Mouse (Mus musculus): Measurements from ENCODE around the gene Trim5.
"Not testable (repeated sequence)": the region's sequence is repeated elsewhere in the genome, so short reads cannot be mapped to it uniquely, and the experiment has no call there.

Gene Trim5

GRCm38 (mm10) chr7:104287576-104288443 lies at the start of gene Trim5:
Gene Trim5 (minus strand): TSS chr7:104288094.
- DNase-seq (ENCODE audit: extremely low read depth, low read depth, low spot score): not testable (repeated sequence)

GRCm38 (mm10) chr7:104335547-104335946 lies 47.7 kb upstream of the Trim5 start:
- not testable (repeated sequence) for DNase-seq (ENCODE audit: extremely low read depth, low read depth, low spot score)

DNA sequence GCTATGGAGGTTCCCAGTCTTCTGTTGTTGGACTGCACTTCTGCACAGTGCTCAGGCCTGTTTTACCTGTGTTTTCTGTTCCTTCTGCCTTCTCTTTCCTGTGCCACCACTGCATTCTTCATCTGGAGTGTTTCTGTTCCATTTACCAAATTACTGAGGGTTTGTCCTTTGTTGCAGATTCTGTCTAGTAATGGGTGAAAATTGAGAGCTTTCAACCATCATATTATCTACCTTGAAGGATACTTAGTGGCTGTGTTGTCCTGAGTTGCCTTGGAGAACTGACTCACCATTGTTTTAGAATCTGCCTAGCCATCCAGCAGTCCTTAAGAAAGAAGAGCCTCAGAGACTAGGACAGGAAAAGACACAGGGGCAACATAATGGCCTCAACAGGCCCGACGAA lies 41.3 kb upstream of the Trim5 start, which contains the start of gene Trim34b:
TSS of gene Trim34b (plus strand) at position 301 of the 400 bp plus-strand sequence.
- not testable (repeated sequence) for DNase-seq (ENCODE audit: extremely low read depth, low read depth, low spot score)

- DNase-seq (ENCODE audit: extremely low read depth, low read depth, low spot score): no peak
Measured at GRCm38 (mm10) chr7:104322028-104322427, 34.1 kb upstream of the Trim5 start.

- DNase-seq (ENCODE audit: extremely low read depth, low read depth, low spot score): not testable (repeated sequence)
Measured at GRCm38 (mm10) chr7:104315369-104316080, 27.6 kb upstream of the Trim5 start, which contains the start of gene Trim12a. Gene Trim12a (minus strand): TSS chr7:104315466.

DNA sequence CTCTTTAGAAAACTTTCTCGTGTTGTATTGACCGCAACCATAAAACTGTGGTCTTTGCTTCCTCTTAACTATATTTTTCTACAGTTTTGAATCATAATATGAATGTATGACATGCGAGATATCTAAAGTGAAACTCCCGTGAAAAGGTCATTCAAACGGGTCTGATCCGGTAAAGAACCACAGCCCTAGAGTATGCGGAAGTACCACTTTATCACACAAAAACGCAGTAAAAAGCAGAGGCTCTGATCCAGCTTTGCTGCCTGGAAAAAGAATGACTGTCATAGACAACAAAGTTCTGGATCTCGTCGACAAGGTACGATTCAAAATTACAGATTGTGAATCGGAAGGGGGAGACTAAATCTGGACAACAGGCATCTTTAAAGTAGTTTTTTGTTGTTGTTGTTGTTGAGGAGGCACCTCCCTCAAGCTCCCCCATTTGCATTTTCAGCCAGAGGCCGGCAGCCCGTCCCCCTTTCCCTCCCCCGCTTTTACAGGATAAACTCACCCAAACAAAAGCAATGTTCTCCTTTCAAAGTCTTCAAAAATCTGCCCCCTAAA lies 27.0 kb upstream of the Trim5 start:
- DNase-seq (ENCODE audit: extremely low read depth, low read depth, low spot score): no peak

GRCm38 (mm10) chr7:104291638-104292400 lies 3.9 kb upstream of the Trim5 start:
- no peak for DNase-seq (ENCODE audit: extremely low read depth, low read depth, low spot score)

GRCm38 (mm10) chr7:104290641-104291040 lies 2.7 kb upstream of the Trim5 start:
- DNase-seq (ENCODE audit: extremely low read depth, low read depth, low spot score): no peak

DNA sequence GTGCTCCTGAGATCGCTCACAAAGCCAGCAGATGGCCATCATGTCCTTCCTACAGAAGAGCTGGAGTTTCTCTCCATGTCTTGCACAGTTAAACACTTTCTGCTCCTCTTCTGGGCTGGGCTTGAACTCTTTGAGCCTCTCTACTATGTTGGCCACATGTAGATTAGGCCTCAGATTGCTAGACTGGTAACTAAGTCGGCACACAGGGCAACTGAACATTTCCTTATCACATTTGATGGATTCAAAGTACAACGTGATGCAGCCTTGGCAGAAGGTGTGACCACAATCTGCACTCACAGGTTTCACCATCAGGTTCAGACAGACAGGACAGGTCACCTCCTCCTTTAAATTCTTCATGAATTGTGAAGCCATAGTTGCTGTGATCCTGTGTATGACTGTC lies 8.5 kb downstream of the Trim5 start:
- DNase-seq (ENCODE audit: extremely low read depth, low read depth, low spot score): not testable (repeated sequence)

DNA sequence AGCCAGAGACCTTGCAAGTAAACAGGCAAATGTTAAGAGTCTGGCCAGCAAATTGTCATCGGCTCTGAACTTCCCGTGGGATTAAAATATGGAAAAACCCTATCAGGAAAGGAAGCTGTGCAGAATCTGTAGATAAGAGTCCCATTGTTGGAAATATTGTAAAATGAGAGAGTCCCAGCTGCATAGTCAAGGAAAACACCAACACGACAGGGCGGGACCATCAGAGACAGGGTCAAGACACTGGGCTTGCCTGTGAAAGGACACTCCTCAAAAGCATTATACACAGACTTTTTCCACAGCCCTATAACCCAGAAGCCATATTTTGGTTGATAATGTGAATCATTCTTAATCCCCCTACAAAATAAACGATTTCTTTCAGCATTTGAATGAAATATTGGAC lies 22.6 kb downstream of the Trim5 start:
- not testable (repeated sequence) for DNase-seq (ENCODE audit: extremely low read depth, low read depth, low spot score)

GRCm38 (mm10) chr7:104260380-104260779 lies 27.5 kb downstream of the Trim5 start:
- not testable (repeated sequence) for DNase-seq (ENCODE audit: extremely low read depth, low read depth, low spot score)

DNA sequence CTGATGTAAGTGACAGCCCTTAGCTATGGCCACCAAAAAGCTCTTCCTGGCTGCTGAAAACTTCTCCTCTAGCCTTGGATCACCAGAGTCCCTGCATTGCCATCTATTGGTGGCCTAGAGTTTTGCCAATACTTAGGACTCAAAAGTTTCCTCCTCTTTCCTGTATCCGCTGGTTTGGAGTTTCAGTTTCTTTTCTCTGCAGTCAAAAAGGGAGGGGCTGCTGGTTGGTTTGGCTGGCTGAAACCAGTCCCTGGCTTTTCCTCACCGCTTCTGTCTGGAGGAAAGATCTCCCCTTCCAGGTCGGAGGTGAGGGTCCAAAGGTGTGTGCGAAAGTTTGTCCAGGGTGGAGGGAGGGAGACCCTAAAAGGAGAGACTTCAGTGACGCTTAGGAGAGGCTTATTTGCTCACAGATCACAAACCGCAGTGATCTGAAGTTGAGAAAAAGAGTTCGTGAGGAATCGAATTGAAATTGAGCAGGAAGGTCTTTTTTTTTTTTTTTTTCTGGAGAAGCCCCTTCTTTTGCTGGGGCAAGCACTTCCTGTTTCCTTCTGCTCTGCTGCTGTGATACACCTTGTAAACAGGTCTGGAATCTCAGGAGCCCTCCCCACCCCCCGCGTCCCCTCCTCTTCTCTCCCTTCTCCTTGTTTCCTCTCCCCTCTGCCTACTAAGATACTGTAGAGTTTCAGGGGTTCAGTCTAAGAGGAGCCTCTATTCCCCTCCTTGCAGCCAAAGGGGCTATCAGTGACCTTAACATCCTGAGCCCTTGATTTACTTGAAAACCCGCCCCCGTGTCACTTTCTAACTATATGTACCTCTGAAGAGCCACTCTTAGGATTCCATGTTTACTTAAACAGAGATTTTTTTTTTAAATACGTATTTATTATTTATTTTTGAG lies 43.4 kb downstream of the Trim5 start, which contains the start of gene Trim34a:
TSS of gene Trim34a (plus strand) at position 171 of the 895 bp plus-strand sequence.
- DNase-seq (ENCODE audit: extremely low read depth, low read depth, low spot score): no peak

DNA sequence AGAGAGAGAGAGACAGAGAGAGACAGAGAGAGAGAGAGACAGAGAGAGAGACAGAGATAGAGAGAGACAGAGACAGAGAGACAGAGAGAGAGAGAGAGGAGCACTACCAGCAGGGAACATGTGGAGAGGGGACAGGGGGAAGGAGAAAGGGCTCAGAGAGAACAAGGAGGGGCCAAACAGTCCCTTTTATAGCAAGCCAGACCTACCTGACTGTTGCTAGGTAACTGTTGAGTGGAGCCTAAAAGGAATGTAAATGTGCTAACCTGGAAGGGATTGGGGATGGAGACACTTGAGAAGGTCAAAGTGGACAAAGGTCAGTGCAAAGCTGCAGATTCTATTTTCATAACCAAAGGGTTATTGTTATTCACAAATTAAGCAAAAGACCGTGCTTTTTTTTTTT lies 44.3 kb downstream of the Trim5 start:
- DNase-seq (ENCODE audit: extremely low read depth, low read depth, low spot score): no peak

DNA sequence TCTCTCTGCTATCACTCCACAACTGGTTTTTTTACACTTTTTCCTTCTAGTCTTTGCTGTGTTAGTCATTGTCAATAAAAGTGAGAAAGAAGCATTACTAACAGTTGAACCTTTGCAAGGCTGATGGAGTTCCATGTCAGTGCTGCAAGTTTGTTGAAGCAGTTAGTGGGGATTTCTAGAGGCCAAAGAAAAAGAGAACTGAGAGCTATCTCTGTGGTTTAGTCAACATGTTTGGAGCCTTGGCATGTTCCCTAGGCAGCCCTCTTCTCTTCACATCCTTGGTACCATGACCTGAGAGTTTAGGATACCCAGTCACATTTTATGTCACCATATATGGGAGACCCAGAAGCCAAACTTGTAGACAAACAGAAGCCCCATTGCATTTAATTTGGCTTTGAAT lies 47.0 kb downstream of the Trim5 start:
- no peak for DNase-seq (ENCODE audit: extremely low read depth, low read depth, low spot score)

GRCm38 (mm10) chr7:104231203-104231602 lies 56.7 kb downstream of the Trim5 start:
- no peak for DNase-seq (ENCODE audit: extremely low read depth, low read depth, low spot score)

DNA sequence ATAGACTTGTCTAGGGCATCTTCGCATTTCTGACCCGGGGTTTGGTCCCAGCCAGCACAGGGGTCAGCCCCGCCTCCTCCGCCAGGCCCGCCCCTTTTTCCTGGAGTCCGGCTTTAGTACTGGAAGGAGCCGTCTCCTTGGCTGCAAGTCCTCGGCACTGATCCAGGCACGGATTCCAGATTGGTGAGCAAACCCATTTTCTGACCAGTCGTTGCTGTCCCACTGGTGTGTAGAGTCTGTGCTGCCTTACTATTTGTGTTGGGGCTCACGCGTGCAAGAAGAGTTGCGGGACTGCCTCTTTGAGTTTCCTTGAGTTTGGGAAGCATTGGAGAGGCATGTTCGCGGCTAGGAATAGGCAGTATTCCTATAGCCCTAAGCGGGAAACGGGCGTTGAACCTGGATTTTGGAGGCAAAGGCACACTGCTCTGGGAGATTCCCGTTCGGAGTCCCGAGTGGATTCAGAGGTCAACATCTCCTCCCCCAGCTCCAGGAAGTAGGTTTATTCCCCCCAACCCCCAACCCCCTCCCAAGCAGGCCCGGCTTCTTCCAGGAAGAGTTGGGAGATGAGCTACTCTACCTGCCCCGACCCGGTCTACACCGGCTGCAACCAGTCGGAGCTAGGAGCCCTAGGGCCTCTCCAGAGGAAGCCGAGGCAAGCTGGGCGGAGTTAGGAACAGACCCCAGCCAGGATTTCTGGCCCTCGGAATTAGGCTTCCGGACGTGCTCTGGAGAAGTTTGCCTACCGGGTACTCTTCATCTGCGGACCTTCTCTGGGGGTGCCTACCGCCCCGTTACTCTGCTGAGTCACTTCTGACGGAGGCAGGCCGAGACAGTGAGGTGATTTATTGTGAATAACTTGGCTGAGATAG lies 69.0 kb downstream of the Trim5 start, which contains the start of gene Trim6:
TSS of gene Trim6 (plus strand) at position 93 of the 869 bp plus-strand sequence.
- DNase-seq (ENCODE audit: extremely low read depth, low read depth, low spot score): peak; percentile 14

DNA sequence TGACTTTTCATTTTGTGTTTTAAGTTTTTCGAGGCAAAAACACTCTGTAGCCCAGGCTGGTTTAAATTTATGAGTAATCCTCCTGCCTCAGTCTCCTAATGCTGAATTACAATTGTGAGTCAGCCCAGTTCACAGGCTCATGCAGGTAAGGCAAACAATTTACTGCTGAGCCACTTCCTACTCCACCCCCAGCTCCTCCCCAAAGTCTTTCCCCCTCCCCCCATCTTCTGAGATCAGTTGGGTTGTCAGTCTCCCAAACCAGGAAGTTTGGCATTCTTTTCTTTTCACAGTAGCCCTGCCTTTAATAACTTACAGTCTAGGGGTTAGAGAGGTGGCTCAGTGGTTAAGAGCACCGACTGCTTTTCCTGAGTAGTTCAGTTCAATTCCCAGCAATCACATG lies 70.0 kb downstream of the Trim5 start:
- no peak for DNase-seq (ENCODE audit: extremely low read depth, low read depth, low spot score)

- no peak for DNase-seq (ENCODE audit: extremely low read depth, low read depth, low spot score)
Measured at GRCm38 (mm10) chr7:104216011-104216535, 71.8 kb downstream of the Trim5 start.
